Mouse (Mus musculus): ENCODE measurements at regions not wholly inside any gene's neighbourhood (a gene's known extent, or its start where the extent isn't known, plus 50 kb on each side); places are given as distances from the start of the nearest gene placed in this dataset.

GRCm38 (mm10) chr1:55874868-55875144 is 469.1 kb downstream of the Plcl1 start:
- DNase-seq (ENCODE audit: low spot score) (no peak), ATAC-seq (replicated peaks; ENCODE audit: low FRiP score, low TSS enrichment, low read depth) (no peak)
- Histone ChIP-seq H3K9me3 (ENCODE audit: control insufficient read depth, low read length) (no peaks in the 10 kb centered on the region), H3K27ac (ENCODE audit: low read depth) (no peak overlapping the region), H3K4me1 (replicated peaks; ENCODE audit: control insufficient read depth, insufficient read depth, low read length) (no peaks in the 10 kb centered on the region), H3K27me3 (replicated peaks; ENCODE audit: control insufficient read depth, insufficient read depth, low read length) (no peaks in the 10 kb centered on the region), H3K4me3 (ENCODE audit: low read depth, low read length) (no peak overlapping the region), H3K9ac (ENCODE audit: low read length) (no peak overlapping the region), H3K4me2 (ENCODE audit: low read length) (no peak overlapping the region), H3K36me3 (ENCODE audit: control insufficient read depth, insufficient read depth, low read length) (no peaks in the 10 kb centered on the region)
- WGBS: 71% methylated on average over 4 of the region's 4 CpGs

GRCm38 (mm10) chr1:55884576-55884975 is 478.9 kb downstream of the Plcl1 start:
- Histone ChIP-seq H3K36me3 (ENCODE audit: control insufficient read depth, insufficient read depth, low read length) (no peaks in the 10 kb centered on the region), H3K4me2 (ENCODE audit: low read length) (no peak overlapping the region), H3K27me3 (replicated peaks; ENCODE audit: control insufficient read depth, insufficient read depth, low read length) (0 out of 2 replicates have a peak, but pooled peaks cover 3% of the 10 kb centered on the region), H3K27ac (ENCODE audit: low read depth) (no peak overlapping the region), H3K9me3 (ENCODE audit: control insufficient read depth, low read length) (0 out of 2 replicates have a peak, but pooled peaks cover 3% of the 10 kb centered on the region), H3K4me3 (ENCODE audit: low read depth, low read length) (no peak overlapping the region), H3K4me1 (replicated peaks; ENCODE audit: control insufficient read depth, insufficient read depth, low read length) (no peaks in the 10 kb centered on the region), H3K9ac (ENCODE audit: low read length) (no peak overlapping the region)
- no peak for DNase-seq (ENCODE audit: low spot score)
- ATAC-seq (replicated peaks; ENCODE audit: low FRiP score, low TSS enrichment, low read depth): no peak

- no peak overlapping the region for H3K4me3 ChIP-seq (ENCODE audit: low read depth, low read length)
- ATAC-seq (replicated peaks; ENCODE audit: low FRiP score, low TSS enrichment, low read depth) (peak; percentile 40; the same call in 1 of the 2 replicates), DNase-seq (ENCODE audit: low spot score) (peak; percentile 71)
- no peak overlapping the region for H3K27ac ChIP-seq (ENCODE audit: low read depth)
- WGBS: 22% methylated on average over 5 of the region's 5 CpGs
- no peaks in the 10 kb centered on the region for H3K4me1 ChIP-seq (replicated peaks; ENCODE audit: control insufficient read depth, insufficient read depth, low read length)
- peaks cover 9% of the 10 kb centered on the region; the same call in 1 of the 2 replicates for H3K27me3 ChIP-seq (replicated peaks; ENCODE audit: control insufficient read depth, insufficient read depth, low read length)
- H3K4me2 ChIP-seq (ENCODE audit: low read length): no peak overlapping the region
- no peak overlapping the region for H3K9ac ChIP-seq (ENCODE audit: low read length)
- no peaks in the 10 kb centered on the region for H3K9me3 ChIP-seq (ENCODE audit: control insufficient read depth, low read length)
- no peaks in the 10 kb centered on the region for H3K36me3 ChIP-seq (ENCODE audit: control insufficient read depth, insufficient read depth, low read length)
Measured at GRCm38 (mm10) chr1:55886383-55887070, 480.8 kb downstream of the Plcl1 start.

- H3K9ac ChIP-seq (ENCODE audit: low read length): no peak overlapping the region
- no peak overlapping the region for H3K4me3 ChIP-seq (ENCODE audit: low read depth, low read length)
- H3K27me3 ChIP-seq (replicated peaks; ENCODE audit: control insufficient read depth, insufficient read depth, low read length): peaks cover 9% of the 10 kb centered on the region; the same call in 1 of the 2 replicates
- H3K4me1 ChIP-seq (replicated peaks; ENCODE audit: control insufficient read depth, insufficient read depth, low read length): no peaks in the 10 kb centered on the region
- H3K27ac ChIP-seq (ENCODE audit: low read depth): no peak overlapping the region
- DNase-seq (ENCODE audit: low spot score) (no peak), ATAC-seq (replicated peaks; ENCODE audit: low FRiP score, low TSS enrichment, low read depth) (no peak)
- no peaks in the 10 kb centered on the region for H3K9me3 ChIP-seq (ENCODE audit: control insufficient read depth, low read length)
- H3K4me2 ChIP-seq (ENCODE audit: low read length): no peak overlapping the region
- WGBS: 53% methylated on average over 7 of the region's 7 CpGs
- no peaks in the 10 kb centered on the region for H3K36me3 ChIP-seq (ENCODE audit: control insufficient read depth, insufficient read depth, low read length)
Measured at GRCm38 (mm10) chr1:55887386-55887785, 481.7 kb downstream of the Plcl1 start.

GRCm38 (mm10) chr1:55888711-55889366 is 483.1 kb downstream of the Plcl1 start:
- 61% methylated on average over 17 of the region's 17 CpGs for WGBS
- Histone ChIP-seq H3K4me3 (ENCODE audit: low read depth, low read length) (no peak overlapping the region), H3K27ac (ENCODE audit: low read depth) (no peak overlapping the region), H3K36me3 (ENCODE audit: control insufficient read depth, insufficient read depth, low read length) (no peaks in the 10 kb centered on the region), H3K4me2 (ENCODE audit: low read length) (no peak overlapping the region), H3K9me3 (ENCODE audit: control insufficient read depth, low read length) (no peaks in the 10 kb centered on the region), H3K27me3 (replicated peaks; ENCODE audit: control insufficient read depth, insufficient read depth, low read length) (peaks cover 9% of the 10 kb centered on the region; the same call in 1 of the 2 replicates), H3K4me1 (replicated peaks; ENCODE audit: control insufficient read depth, insufficient read depth, low read length) (no peaks in the 10 kb centered on the region), H3K9ac (ENCODE audit: low read length) (no peak overlapping the region)
- no peak for DNase-seq (ENCODE audit: low spot score)
- ATAC-seq (replicated peaks; ENCODE audit: low FRiP score, low TSS enrichment, low read depth): no peak

- no peak overlapping the region for H3K9ac ChIP-seq (ENCODE audit: low read length)
- no peak overlapping the region for H3K27ac ChIP-seq (ENCODE audit: low read depth)
- H3K4me1 ChIP-seq (replicated peaks; ENCODE audit: control insufficient read depth, insufficient read depth, low read length): no peaks in the 10 kb centered on the region
- ATAC-seq (replicated peaks; ENCODE audit: low FRiP score, low TSS enrichment, low read depth) (no peak), DNase-seq (ENCODE audit: low spot score) (peak; percentile 61)
- H3K9me3 ChIP-seq (ENCODE audit: control insufficient read depth, low read length): no peaks in the 10 kb centered on the region
- peaks cover 9% of the 10 kb centered on the region; the same call in 1 of the 2 replicates for H3K27me3 ChIP-seq (replicated peaks; ENCODE audit: control insufficient read depth, insufficient read depth, low read length)
- no peak overlapping the region for H3K4me2 ChIP-seq (ENCODE audit: low read length)
- WGBS: 55% methylated on average over 15 of the region's 15 CpGs
- no peaks in the 10 kb centered on the region for H3K36me3 ChIP-seq (ENCODE audit: control insufficient read depth, insufficient read depth, low read length)
- no peak overlapping the region for H3K4me3 ChIP-seq (ENCODE audit: low read depth, low read length)
Measured at GRCm38 (mm10) chr1:55890511-55891151, 484.9 kb downstream of the Plcl1 start.

- H3K27me3 ChIP-seq (replicated peaks; ENCODE audit: control insufficient read depth, insufficient read depth, low read length): peaks cover 9% of the 10 kb centered on the region; the same call in 1 of the 2 replicates
- H3K4me1 ChIP-seq (replicated peaks; ENCODE audit: control insufficient read depth, insufficient read depth, low read length): no peaks in the 10 kb centered on the region
- H3K4me3 ChIP-seq (ENCODE audit: low read depth, low read length): no peak overlapping the region
- H3K9me3 ChIP-seq (ENCODE audit: control insufficient read depth, low read length): no peaks in the 10 kb centered on the region
- DNase-seq (ENCODE audit: low spot score) (no peak), ATAC-seq (replicated peaks; ENCODE audit: low FRiP score, low TSS enrichment, low read depth) (no peak)
- no peaks in the 10 kb centered on the region for H3K36me3 ChIP-seq (ENCODE audit: control insufficient read depth, insufficient read depth, low read length)
- 62% methylated on average over 10 of the region's 10 CpGs for WGBS
- no peak overlapping the region for H3K4me2 ChIP-seq (ENCODE audit: low read length)
- H3K9ac ChIP-seq (ENCODE audit: low read length): no peak overlapping the region
- H3K27ac ChIP-seq (ENCODE audit: low read depth): no peak overlapping the region
Measured at GRCm38 (mm10) chr1:55891894-55892293, 486.2 kb downstream of the Plcl1 start.

- Histone ChIP-seq H3K9ac (ENCODE audit: low read length) (no peak overlapping the region), H3K9me3 (ENCODE audit: control insufficient read depth, low read length) (no peaks in the 10 kb centered on the region), H3K4me3 (ENCODE audit: low read depth, low read length) (no peak overlapping the region), H3K36me3 (ENCODE audit: control insufficient read depth, insufficient read depth, low read length) (no peaks in the 10 kb centered on the region), H3K4me2 (ENCODE audit: low read length) (no peak overlapping the region), H3K4me1 (replicated peaks; ENCODE audit: control insufficient read depth, insufficient read depth, low read length) (no peaks in the 10 kb centered on the region), H3K27me3 (replicated peaks; ENCODE audit: control insufficient read depth, insufficient read depth, low read length) (no peaks in the 10 kb centered on the region), H3K27ac (ENCODE audit: low read depth) (no peak overlapping the region)
- DNase-seq (ENCODE audit: low spot score) (no peak), ATAC-seq (replicated peaks; ENCODE audit: low FRiP score, low TSS enrichment, low read depth) (no peak)
- 71% methylated on average over 2 of the region's 2 CpGs for WGBS
Measured at GRCm38 (mm10) chr1:55897572-55897971, 491.9 kb downstream of the Plcl1 start.
